Mouse (Mus musculus): ENCODE data around the gene Vps39. TPM values are rescaled to one million over a fixed set of nuclear protein-coding genes. Genes with fewer than 3 reads are reported as not detected.

Vps39 gene
- polyA plus RNA-seq, 1 experiment from 2014 or later, result 22.3 TPM

DNA sequence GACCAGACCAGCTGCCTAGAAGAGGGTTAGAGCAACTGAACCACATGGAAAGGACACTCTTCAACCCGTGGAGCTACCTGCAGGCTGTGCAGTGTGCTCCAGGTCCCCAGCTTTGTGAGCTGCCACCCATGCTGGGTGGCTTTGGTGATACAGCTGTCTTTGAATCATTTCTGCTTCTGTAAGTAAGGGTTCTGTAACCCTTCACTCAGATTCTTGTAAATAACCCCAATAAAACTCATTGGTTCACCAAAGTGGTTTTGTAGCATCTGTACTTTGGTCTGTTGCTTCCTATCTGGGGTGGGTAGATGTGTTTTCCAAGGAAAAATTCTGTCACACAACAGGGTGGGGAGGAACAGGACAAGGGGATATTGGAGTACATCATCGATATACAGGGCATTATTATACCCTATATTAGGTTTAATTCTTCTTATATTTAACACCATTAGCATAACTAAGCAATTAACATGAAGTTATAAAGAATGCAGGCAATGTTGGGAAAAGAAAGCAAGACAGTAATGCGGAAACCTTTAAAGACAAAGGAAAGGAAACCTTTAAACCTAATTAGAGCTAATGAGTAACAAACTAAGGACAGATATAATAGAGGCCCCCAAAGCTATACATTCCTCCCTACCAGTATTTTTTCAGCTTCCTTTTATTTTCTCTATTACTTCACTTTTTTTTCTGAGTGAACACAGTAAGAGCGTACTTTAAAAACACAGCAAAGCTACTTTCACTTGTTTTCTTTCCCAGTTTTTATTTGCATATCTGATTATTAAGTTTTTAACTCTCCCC lies 14.7 kb upstream of the Vps39 start:
- DNase-seq (ENCODE audit: low spot score) (no peak), ATAC-seq (ENCODE audit: low read depth) (no peak)
- no peak overlapping the region for H3K4me3 ChIP-seq (ENCODE audit: low read depth, low read length)
- WGBS, result 95% methylated on average over 4 of the region's 4 CpGs
- no peak overlapping the region for H3K27ac ChIP-seq (replicated peaks; ENCODE audit: low read depth, low read length)
- no peaks in the 10 kb centered on the region for H3K9me3 ChIP-seq (ENCODE audit: control insufficient read depth, low read length)
- H3K4me2 ChIP-seq (ENCODE audit: low read depth, low read length), result no peak overlapping the region
- peaks cover 76% of the 10 kb centered on the region for H3K36me3 ChIP-seq (ENCODE audit: control insufficient read depth, insufficient read depth, low read length)
- no peaks in the 10 kb centered on the region for H3K4me1 ChIP-seq (ENCODE audit: control insufficient read depth, insufficient read depth, low read length)
- H3K9ac ChIP-seq (ENCODE audit: low read depth, low read length), result no peak overlapping the region
- no peaks in the 10 kb centered on the region for H3K27me3 ChIP-seq (replicated peaks; ENCODE audit: control insufficient read depth, insufficient read depth, low read length)

DNA sequence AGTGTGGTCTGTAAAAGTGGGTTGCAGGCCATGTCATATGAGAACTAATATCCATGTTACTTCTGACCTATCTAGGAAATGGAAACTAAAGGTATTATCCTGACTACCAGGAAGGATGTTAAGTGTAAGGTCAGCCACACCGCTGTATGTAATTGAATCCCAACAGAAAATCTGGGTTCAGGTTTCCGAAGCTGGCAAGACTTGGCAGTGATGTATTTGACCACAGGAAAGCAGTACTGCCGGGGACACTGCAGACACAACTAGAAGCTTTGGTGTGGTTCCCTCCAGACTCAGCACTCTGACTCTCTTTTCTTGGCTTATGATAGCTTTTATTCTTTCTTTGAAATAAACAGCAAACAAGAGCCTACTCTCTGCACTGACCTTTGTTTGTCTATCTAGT lies 13.6 kb upstream of the Vps39 start:
- Histone ChIP-seq H3K4me3 (ENCODE audit: low read depth, low read length) (no peak overlapping the region), H3K4me2 (ENCODE audit: low read depth, low read length) (no peak overlapping the region), H3K36me3 (ENCODE audit: control insufficient read depth, insufficient read depth, low read length) (peaks cover 78% of the 10 kb centered on the region), H3K4me1 (ENCODE audit: control insufficient read depth, insufficient read depth, low read length) (no peaks in the 10 kb centered on the region), H3K9ac (ENCODE audit: low read depth, low read length) (no peak overlapping the region), H3K9me3 (ENCODE audit: control insufficient read depth, low read length) (no peaks in the 10 kb centered on the region), H3K27ac (replicated peaks; ENCODE audit: low read depth, low read length) (no peak overlapping the region), H3K27me3 (replicated peaks; ENCODE audit: control insufficient read depth, insufficient read depth, low read length) (no peaks in the 10 kb centered on the region)
- DNase-seq (ENCODE audit: low spot score) (no peak), ATAC-seq (ENCODE audit: low read depth) (no peak)
- 78% methylated on average over 3 of the region's 3 CpGs for WGBS

DNA sequence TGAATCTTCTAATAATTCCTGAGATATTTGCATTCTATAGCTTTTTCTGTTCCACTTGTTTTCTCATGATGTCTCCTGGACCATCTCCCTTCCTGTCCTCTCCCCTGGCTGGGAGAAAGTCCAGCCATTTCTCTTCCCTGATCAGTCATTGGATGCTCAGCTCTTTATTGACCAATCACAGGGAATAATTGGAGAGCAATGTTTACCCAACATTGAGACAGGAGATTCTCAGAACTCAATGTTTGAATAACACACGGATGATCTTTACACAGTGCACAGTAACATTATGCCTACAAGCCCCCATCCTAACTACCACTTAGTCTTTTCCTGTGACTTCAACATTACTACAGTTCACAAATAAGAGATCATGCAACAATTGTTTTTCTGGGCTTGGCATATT lies 7.5 kb upstream of the Vps39 start:
- peaks cover 77% of the 10 kb centered on the region for H3K36me3 ChIP-seq (ENCODE audit: control insufficient read depth, insufficient read depth, low read length)
- DNase-seq (ENCODE audit: low spot score), result no peak
- H3K27ac ChIP-seq (replicated peaks; ENCODE audit: low read depth, low read length), result no peak overlapping the region
- no peak overlapping the region for H3K4me3 ChIP-seq (ENCODE audit: low read depth, low read length)
- H3K4me2 ChIP-seq (ENCODE audit: low read depth, low read length), result no peak overlapping the region
- 78% methylated on average over 1 of the region's 1 CpGs for WGBS
- no peak for ATAC-seq (ENCODE audit: low read depth)
- no peak overlapping the region for H3K9ac ChIP-seq (ENCODE audit: low read depth, low read length)
- H3K27me3 ChIP-seq (replicated peaks; ENCODE audit: control insufficient read depth, insufficient read depth, low read length), result no peaks in the 10 kb centered on the region
- no peaks in the 10 kb centered on the region for H3K9me3 ChIP-seq (ENCODE audit: control insufficient read depth, low read length)
- H3K4me1 ChIP-seq (ENCODE audit: control insufficient read depth, insufficient read depth, low read length), result no peaks in the 10 kb centered on the region

DNA sequence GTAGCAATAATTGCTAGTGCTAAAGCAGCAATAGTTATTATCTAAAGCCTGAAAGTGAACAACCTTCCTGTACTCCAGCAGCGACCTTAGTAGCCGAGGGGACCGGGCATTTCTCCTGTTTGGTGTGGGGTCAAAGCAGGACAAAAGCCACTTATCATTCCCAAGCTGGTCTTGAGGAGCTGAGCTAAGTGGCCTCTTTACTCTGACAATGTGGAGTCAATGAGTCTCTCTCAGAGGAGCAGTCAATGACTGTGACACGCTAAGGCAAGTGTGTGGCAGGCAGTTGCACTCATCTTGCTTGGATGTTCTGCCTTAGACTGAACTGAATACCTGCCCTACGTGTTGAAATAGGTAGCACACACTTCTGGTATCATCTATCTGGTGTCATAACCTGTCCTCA lies 1.6 kb downstream of the Vps39 start:
- ATAC-seq (ENCODE audit: low read depth), result no peak
- 89% methylated on average over 5 of the region's 5 CpGs for WGBS
- Histone ChIP-seq H3K9me3 (ENCODE audit: control insufficient read depth, low read length) (no peaks in the 10 kb centered on the region), H3K36me3 (ENCODE audit: control insufficient read depth, insufficient read depth, low read length) (peaks cover 54% of the 10 kb centered on the region), H3K9ac (ENCODE audit: low read depth, low read length) (no peak overlapping the region), H3K4me3 (ENCODE audit: low read depth, low read length) (no peak overlapping the region), H3K27ac (replicated peaks; ENCODE audit: low read depth, low read length) (no peak overlapping the region), H3K4me1 (ENCODE audit: control insufficient read depth, insufficient read depth, low read length) (peaks cover 8% of the 10 kb centered on the region; the same call in 1 of the 2 replicates), H3K27me3 (replicated peaks; ENCODE audit: control insufficient read depth, insufficient read depth, low read length) (no peaks in the 10 kb centered on the region), H3K4me2 (ENCODE audit: low read depth, low read length) (no peak overlapping the region)
- no peak for DNase-seq (ENCODE audit: low spot score)

DNA sequence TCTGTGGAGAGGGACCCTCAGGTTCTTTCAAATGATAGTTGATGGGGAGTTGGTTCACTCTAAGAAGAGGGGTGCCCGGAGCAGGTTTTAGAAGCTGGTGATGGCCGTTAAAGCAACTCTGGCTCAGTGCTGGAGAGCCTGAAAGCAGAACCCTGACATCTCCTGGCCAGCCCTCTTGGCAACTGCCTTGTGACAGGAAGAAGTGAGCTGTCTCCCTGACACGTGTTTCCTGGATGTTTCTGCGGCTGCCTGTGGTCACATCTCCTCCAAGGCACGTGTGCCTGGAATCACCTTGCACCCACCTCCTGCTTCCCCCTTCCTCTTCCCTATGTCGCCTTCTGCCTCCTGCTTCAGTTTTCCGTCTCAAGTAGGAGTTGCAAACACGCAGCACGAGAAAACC lies 4.8 kb downstream of the Vps39 start:
- ATAC-seq (ENCODE audit: low read depth), result no peak
- Histone ChIP-seq H3K9ac (ENCODE audit: low read depth, low read length) (no peak overlapping the region), H3K27ac (replicated peaks; ENCODE audit: low read depth, low read length) (no peak overlapping the region), H3K4me1 (ENCODE audit: control insufficient read depth, insufficient read depth, low read length) (peaks cover 8% of the 10 kb centered on the region; the same call in 1 of the 2 replicates), H3K4me3 (ENCODE audit: low read depth, low read length) (no peak overlapping the region), H3K27me3 (replicated peaks; ENCODE audit: control insufficient read depth, insufficient read depth, low read length) (no peaks in the 10 kb centered on the region), H3K4me2 (ENCODE audit: low read depth, low read length) (no peak overlapping the region), H3K36me3 (ENCODE audit: control insufficient read depth, insufficient read depth, low read length) (peaks cover 61% of the 10 kb centered on the region), H3K9me3 (ENCODE audit: control insufficient read depth, low read length) (no peaks in the 10 kb centered on the region)
- WGBS, result 76% methylated on average over 9 of the region's 9 CpGs
- DNase-seq (ENCODE audit: low spot score), result no peak

DNA sequence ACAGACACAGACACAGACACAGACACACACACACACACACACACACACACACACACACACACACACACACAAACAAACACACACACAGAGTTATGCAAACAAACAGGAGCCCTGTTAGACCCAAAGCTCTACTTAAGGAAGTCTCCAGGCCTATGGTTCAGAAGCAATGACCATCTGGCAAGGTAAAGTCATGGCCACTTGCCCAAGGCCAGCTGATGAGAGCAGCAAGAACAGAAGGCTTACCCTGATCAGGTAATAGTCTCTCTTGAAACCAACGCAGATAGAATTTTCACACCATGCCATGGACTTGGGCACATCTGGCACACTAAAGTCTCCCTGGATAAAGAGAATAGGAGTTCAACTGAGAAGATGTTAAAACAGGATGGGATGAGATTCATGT lies 11.2 kb downstream of the Vps39 start:
- Histone ChIP-seq H3K27me3 (replicated peaks; ENCODE audit: control insufficient read depth, insufficient read depth, low read length) (no peaks in the 10 kb centered on the region), H3K27ac (replicated peaks; ENCODE audit: low read depth, low read length) (no peak overlapping the region), H3K9ac (ENCODE audit: low read depth, low read length) (no peak overlapping the region), H3K4me2 (ENCODE audit: low read depth, low read length) (no peak overlapping the region), H3K4me3 (ENCODE audit: low read depth, low read length) (no peak overlapping the region), H3K36me3 (ENCODE audit: control insufficient read depth, insufficient read depth, low read length) (peaks cover 80% of the 10 kb centered on the region), H3K9me3 (ENCODE audit: control insufficient read depth, low read length) (no peaks in the 10 kb centered on the region), H3K4me1 (ENCODE audit: control insufficient read depth, insufficient read depth, low read length) (no peaks in the 10 kb centered on the region)
- 92% methylated on average over 1 of the region's 1 CpGs for WGBS
- DNase-seq (ENCODE audit: low spot score), result no peak
- no peak for ATAC-seq (ENCODE audit: low read depth)

DNA sequence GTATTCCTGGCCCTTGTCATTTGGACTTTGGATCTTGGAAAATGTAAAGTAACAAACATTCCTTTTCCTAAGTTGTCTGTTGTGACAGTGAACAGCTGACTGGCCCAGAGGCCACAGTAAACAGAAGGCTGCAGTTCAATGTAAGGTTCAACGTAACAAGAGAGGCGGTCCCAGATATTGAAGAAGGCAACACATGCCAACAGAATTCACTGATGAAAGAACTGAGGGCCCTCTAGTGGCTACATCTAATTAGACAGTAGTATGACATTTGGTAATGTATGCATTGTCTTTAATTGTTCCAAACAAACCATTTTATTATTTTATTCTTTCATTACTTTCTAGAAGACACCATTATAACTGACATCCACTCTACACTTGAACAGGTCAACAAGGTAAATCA lies 15.1 kb downstream of the Vps39 start:
- H3K36me3 ChIP-seq (ENCODE audit: control insufficient read depth, insufficient read depth, low read length), result peaks cover 74% of the 10 kb centered on the region
- no peaks in the 10 kb centered on the region for H3K27me3 ChIP-seq (replicated peaks; ENCODE audit: control insufficient read depth, insufficient read depth, low read length)
- no peak overlapping the region for H3K9ac ChIP-seq (ENCODE audit: low read depth, low read length)
- peak; percentile 11 for DNase-seq (ENCODE audit: low spot score)
- no peaks in the 10 kb centered on the region for H3K9me3 ChIP-seq (ENCODE audit: control insufficient read depth, low read length)
- H3K4me1 ChIP-seq (ENCODE audit: control insufficient read depth, insufficient read depth, low read length), result no peaks in the 10 kb centered on the region
- H3K27ac ChIP-seq (replicated peaks; ENCODE audit: low read depth, low read length), result no peak overlapping the region
- no peak overlapping the region for H3K4me3 ChIP-seq (ENCODE audit: low read depth, low read length)
- no peak for ATAC-seq (ENCODE audit: low read depth)
- 58% methylated on average over 2 of the region's 2 CpGs for WGBS
- H3K4me2 ChIP-seq (ENCODE audit: low read depth, low read length), result no peak overlapping the region

DNA sequence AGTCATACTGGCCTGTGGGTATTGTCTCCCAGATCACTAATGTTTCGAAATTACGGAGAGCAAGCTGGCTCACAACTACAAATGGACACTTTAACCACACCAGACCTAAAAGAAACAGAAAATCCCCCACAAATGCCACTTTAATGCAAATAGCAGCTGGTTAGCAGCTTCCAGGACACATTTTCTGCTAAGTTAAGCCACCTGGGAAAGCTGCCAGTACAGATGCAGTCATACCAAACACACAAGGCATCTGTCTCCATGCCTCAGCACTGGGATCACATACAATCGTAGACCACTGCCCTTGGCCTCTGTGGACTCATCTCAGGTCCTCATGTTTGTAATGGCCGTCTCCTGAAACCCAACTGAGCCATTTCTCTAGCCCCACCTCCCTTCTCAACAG lies 21.4 kb downstream of the Vps39 start:
- H3K9ac ChIP-seq (ENCODE audit: low read depth, low read length), result no peak overlapping the region
- H3K27ac ChIP-seq (replicated peaks; ENCODE audit: low read depth, low read length), result no peak overlapping the region
- DNase-seq (ENCODE audit: low spot score), result peak; percentile 77
- WGBS, result 82% methylated on average over 4 of the region's 4 CpGs
- no peak overlapping the region for H3K4me3 ChIP-seq (ENCODE audit: low read depth, low read length)
- H3K27me3 ChIP-seq (replicated peaks; ENCODE audit: control insufficient read depth, insufficient read depth, low read length), result no peaks in the 10 kb centered on the region
- H3K9me3 ChIP-seq (ENCODE audit: control insufficient read depth, low read length), result no peaks in the 10 kb centered on the region
- H3K4me2 ChIP-seq (ENCODE audit: low read depth, low read length), result no peak overlapping the region
- H3K36me3 ChIP-seq (ENCODE audit: control insufficient read depth, insufficient read depth, low read length), result peaks cover 73% of the 10 kb centered on the region
- no peak for ATAC-seq (ENCODE audit: low read depth)
- H3K4me1 ChIP-seq (ENCODE audit: control insufficient read depth, insufficient read depth, low read length), result no peaks in the 10 kb centered on the region

DNA sequence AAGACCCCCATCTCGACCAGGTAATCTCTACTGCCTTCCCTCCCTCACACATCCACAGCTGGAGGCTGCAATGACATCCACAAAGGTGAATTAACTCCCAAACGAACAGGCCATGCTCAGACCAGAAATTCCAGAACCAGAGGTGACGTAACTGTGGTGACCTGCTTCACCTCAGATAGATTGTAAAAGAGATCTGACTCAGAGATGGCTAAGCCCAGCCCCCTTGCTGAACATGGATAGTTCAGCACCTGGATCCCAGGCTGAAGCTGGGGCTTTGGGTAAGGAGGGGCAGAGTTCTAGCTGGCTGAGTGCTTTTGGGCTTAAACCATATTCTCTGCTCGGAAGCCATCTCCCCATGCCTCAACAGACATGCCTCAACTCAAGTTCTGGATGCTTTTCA lies 37.9 kb downstream of the Vps39 start:
- Histone ChIP-seq H3K27ac (replicated peaks; ENCODE audit: low read depth, low read length) (no peak overlapping the region), H3K9me3 (ENCODE audit: control insufficient read depth, low read length) (no peaks in the 10 kb centered on the region), H3K4me2 (ENCODE audit: low read depth, low read length) (no peak overlapping the region), H3K9ac (ENCODE audit: low read depth, low read length) (no peak overlapping the region), H3K36me3 (ENCODE audit: control insufficient read depth, insufficient read depth, low read length) (peaks cover 31% of the 10 kb centered on the region), H3K4me1 (ENCODE audit: control insufficient read depth, insufficient read depth, low read length) (no peaks in the 10 kb centered on the region), H3K27me3 (replicated peaks; ENCODE audit: control insufficient read depth, insufficient read depth, low read length) (no peaks in the 10 kb centered on the region), H3K4me3 (ENCODE audit: low read depth, low read length) (no peak overlapping the region)
- no peak for DNase-seq (ENCODE audit: low spot score)
- ATAC-seq (ENCODE audit: low read depth), result no peak
- 77% methylated on average over 4 of the region's 4 CpGs for WGBS
